Mouse (Mus musculus) thymus, adult 2 months (tissue): ENCODE measurements around the gene Tent5c.

Experiments
- CTCF ChIP-seq: fragments of 200-500 bp; IDR thresholded peaks from 2 replicates; pipeline ENCODE4 v1.5.1; 2012; ENCODE audit warnings: mild to moderate bottlenecking, control low read depth, low read length, moderate library complexity, borderline replicate concordance; ENCODE audit not compliant: control insufficient read depth, poor library complexity, insufficient read depth; ENCODE audit errors: extremely low read depth
- POLR2A ChIP-seq: fragments of 200-500 bp; IDR thresholded peaks from 2 replicates; pipeline ENCODE4 v1.6.1; 2012; ENCODE audit warnings: mild to moderate bottlenecking, low read length, control low read depth, moderate library complexity; ENCODE audit not compliant: control insufficient read depth, poor library complexity, insufficient read depth; ENCODE audit errors: extremely low read depth

- TF ChIP-seq CTCF (no peak), POLR2A (no peak)
Measured at GRCm38 (mm10) chr3:100411945-100412344, 77.2 kb downstream of the Tent5c start.
